ENCODE assay signal across 1 mouse cellular context in the genomic region with DNA sequence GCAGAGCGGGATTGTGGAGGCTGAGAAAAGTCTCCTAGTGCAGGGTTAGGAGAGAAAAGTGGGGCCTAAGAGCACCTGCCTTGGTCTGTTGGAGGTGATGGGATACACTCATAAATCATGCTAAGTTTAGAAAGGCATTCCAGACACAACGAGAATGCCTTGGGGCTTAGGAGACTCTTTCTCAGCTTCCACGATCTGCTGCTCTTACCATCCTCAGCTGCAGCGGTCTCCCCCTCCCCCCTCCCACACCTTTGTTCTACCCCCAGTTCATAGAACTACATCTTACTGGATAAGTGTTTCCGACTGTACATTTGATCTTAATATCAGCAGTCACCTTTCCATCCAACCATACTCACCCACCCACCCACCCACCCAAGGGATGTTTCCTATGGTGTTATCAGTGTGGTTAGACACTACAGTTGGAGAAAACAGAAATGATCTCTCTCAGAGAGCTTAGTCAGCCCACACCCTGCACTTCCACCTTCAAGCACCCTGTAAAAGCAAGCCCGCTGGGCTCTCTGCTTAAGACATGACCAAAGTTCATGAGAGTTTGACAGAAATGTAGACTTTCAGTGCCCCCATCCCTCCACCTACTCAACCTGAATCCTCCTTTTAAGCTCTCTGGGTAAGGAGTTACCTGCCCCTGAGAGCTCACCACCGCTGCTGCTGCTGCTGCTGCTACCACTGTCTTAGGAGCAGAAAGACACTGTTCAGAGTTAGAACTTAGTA.
TF ChIP-seq lines count a peak whose summit lies in the region.

No protein-coding gene starts in this region.

TF ChIP-seq in MEL, 35 proteins besides CTCF, POLR2A, EP300 and RAD21 (continued from another document):
- TF ChIP-seq HCFC1 (IDR thresholded peaks at IDR 0.05; ENCODE audit: low read depth, low read length) (no peak), MAFK (IDR thresholded peaks at IDR 0.05; ENCODE audit: borderline replicate concordance, low read depth, low read length) (no peak), BHLHE40 (IDR thresholded peaks at IDR 0.05; ENCODE audit: borderline replicate concordance, low read depth, low read length) (no peak), ETS1 (IDR thresholded peaks at IDR 0.05; ENCODE audit: low read depth, low read length) (peak; percentile 41; the same call in 1 of the 2 replicates), GATA1 (IDR thresholded peaks at IDR 0.05; ENCODE audit: low read depth, low read length) (peak; percentile 33; the same call in 1 of the 2 replicates)
